Mouse (Mus musculus) liver, embryonic 18 days (tissue): ENCODE measurements around the gene Serpina1c. TPM values are rescaled to one million over a fixed set of nuclear protein-coding genes. Genes with fewer than 3 reads are reported as not detected.

Experiments used
- polyA plus RNA-seq: library from polyadenylated mRNA; depleted of rRNA; stranded (reverse); fragments of >200 nt; gene quantifications from 2 replicates; pipeline ENCODE4 v1.2.3, GENCODE M21; 2012; rRNA removed

Gene Serpina1c
- polyA plus RNA-seq, result 1,205 and 1,238 TPM in 2 replicates

GRCm38 (mm10) chr12:103904837-103905340 lies at the start of gene Serpina1c:
Gene Serpina1c, minus strand, starts transcription at chr12:103904887.

GRCm38 (mm10) chr12:103863101-103863974 lies 41.3 kb downstream of the Serpina1c start, which contains the start of gene Serpina1a:
Gene Serpina1a, minus strand, starts transcription at chr12:103863562.

Other genes starting within 250 kb of the Serpina1c start
- gene Serpina6, start 247.7 kb downstream of the Serpina1c start, polyA plus RNA-seq, result 14.8 and 25.0 TPM in 2 replicates
- 0.01 TPM in 1 of 2 replicates, not detected in the other for gene Serpina16, start 228.7 kb downstream of the Serpina1c start, polyA plus RNA-seq
- not detected in 2 replicates for gene Serpina1f, start 209.4 kb downstream of the Serpina1c start, polyA plus RNA-seq
- 1,315 and 1,572 TPM in 2 replicates for gene Serpina1d, start 131.3 kb downstream of the Serpina1c start, polyA plus RNA-seq
- gene Serpina1b, start 74.5 kb downstream of the Serpina1c start, polyA plus RNA-seq, result 2,401 and 2,510 TPM in 2 replicates
- 2,492 and 2,846 TPM in 2 replicates for gene Serpina1a, start 41.3 kb downstream of the Serpina1c start, polyA plus RNA-seq
- 6,689 and 6,899 TPM in 2 replicates for gene Serpina1e, start 54.1 kb upstream of the Serpina1c start, polyA plus RNA-seq
- 184 and 214 TPM in 2 replicates for gene Serpina11, start 85.1 kb upstream of the Serpina1c start, polyA plus RNA-seq
- gene Serpina9, start 108.9 kb upstream of the Serpina1c start, polyA plus RNA-seq, result 0.10 and 0.24 TPM in 2 replicates
- gene Serpina12, start 139.6 kb upstream of the Serpina1c start, polyA plus RNA-seq, result 0.16 and 0.20 TPM in 2 replicates
- 6.0 and 6.1 TPM in 2 replicates for gene Serpina5, start 196.2 kb upstream of the Serpina1c start, polyA plus RNA-seq
- gene Serpina3a, start 207.8 kb upstream of the Serpina1c start, polyA plus RNA-seq, result 0.11 and 0.13 TPM in 2 replicates
- gene Serpina3b, start 223.1 kb upstream of the Serpina1c start, polyA plus RNA-seq, result 0.19 and 0.22 TPM in 2 replicates
- gene Serpina3c, start 249.0 kb upstream of the Serpina1c start, polyA plus RNA-seq, result 0.05 and 0.07 TPM in 2 replicates